Mouse (Mus musculus) common myeloid progenitor, adult 5-6 weeks (primary cell): ENCODE measurements around the gene Pacs2. TPM values are rescaled to one million over a fixed set of nuclear protein-coding genes. Genes with fewer than 3 reads are reported as not detected.

Experiments used
- ATAC-seq: replicated peaks from 2 replicates; pipeline ENCODE4 v1.8.0; 2016; ENCODE audit warnings: low read depth, mild to moderate bottlenecking, moderate TSS enrichment, inconsistent platforms; ENCODE audit not compliant: poor library complexity, severe bottlenecking
- total RNA-seq: library from RNA; stranded (forward); fragments of 200-1000, 187-1606 nt; gene quantifications from 2 replicates; pipeline ENCODE4 v1.2.3, GENCODE M21; 2017

Gene Pacs2
- total RNA-seq, 1 experiment from 2014 or later = 15.9 TPM

- ATAC-seq = peak; percentile 79
These were observed 60.2 kb downstream of the Pacs2 start, which contains the start of gene Tex22 for GRCm38 (mm10) chr12:113074329-113075062. TSS of gene Tex22 (plus strand) at chr12:113074502.

GRCm38 (mm10) chr12:113075063-113075454 lies 60.8 kb downstream of the Pacs2 start:
- peak; percentile 93 for ATAC-seq

DNA sequence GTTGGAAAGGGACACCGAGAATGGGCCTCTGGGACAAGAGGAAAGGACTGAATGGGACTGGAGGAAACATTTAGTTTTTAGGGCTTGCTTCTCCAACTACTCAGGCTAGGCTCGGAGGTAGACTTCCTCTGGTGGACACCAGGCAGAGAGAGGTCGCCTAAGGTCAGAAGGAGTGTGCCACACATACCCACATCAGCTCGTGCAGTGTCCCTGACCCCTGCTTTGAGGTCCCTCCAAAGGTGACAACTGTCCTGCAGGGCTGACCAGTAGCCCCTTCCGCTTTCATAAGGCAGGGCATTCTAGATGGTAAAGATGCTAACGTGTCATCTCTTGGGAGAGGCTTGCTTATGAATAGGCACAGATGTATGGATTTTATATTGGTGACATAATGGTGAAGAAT lies 61.2 kb downstream of the Pacs2 start:
- no peak for ATAC-seq

DNA sequence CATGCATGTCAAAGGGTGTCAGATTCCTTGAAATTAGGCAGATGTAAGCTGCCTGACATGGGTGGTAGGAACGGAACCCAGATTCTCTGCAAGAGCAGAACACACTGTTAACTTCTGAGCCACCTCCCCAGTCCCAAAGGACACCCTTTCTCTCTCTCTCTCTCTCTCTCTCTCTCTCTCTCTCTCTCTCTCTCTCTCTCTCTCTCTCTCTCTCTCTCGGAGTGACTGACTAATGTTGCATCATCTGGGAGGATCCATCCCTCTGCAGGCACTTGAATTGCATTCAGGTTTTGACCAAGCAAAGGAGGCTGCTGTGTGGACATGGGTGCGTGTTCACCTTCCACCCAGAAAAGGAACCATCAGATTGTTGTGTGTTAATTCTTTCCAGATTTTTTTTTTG lies 73.0 kb downstream of the Pacs2 start:
- ATAC-seq = no peak

- ATAC-seq = no peak
These were observed 73.7 kb downstream of the Pacs2 start for GRCm38 (mm10) chr12:113088026-113088425.

- ATAC-seq = no peak
These were observed 74.8 kb downstream of the Pacs2 start for GRCm38 (mm10) chr12:113089107-113089506.

GRCm38 (mm10) chr12:113090053-113090452 lies 75.7 kb downstream of the Pacs2 start:
- ATAC-seq = no peak

DNA sequence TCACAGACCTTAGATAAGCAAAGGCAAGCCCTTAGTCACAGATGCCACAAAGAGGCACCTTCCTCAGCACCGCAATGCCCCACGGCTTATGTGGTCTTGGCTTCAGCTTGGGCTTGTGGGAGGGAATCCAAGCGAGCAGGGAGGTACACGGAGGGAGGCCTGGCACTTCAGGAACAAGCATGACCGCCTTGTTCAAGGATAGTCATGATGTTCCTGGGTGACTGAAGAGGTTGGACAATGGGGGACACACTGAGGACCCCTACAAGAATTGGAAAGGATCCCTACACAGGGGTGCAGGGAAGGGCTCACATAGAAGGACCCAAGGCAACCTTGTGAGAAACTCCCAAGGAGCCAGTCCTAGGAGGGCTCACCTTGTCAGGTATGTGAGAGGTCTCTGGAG lies 82.7 kb downstream of the Pacs2 start:
- no peak for ATAC-seq

DNA sequence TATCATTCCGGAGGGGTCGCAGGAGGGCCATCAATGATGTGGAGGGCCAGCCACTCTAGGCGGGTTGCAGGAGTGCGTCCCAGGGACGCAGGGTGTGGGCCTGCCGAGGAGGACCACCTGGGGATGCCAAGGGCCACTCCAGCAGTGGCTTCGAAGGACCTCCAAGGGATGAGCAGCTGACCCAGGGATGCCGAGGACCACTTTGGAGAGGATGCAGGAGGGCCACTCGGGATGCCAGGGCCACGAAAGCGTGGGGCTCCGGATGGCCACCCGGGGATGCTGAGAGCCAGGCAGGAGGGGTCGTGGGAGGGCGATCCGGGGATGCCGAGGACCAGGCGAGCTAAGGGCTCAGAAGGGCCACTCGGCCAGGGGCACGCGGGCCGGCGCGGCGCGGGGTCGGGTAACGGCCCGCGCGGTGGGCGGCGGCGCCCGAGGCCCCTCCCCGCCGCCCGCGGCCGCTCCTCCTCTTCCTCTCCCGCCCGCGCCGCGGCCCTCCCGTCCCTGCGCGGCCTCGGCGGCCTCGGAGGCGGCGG lies 83.5 kb downstream of the Pacs2 start, which contains the start of gene Mta1:
Mta1 (plus strand) TSS at position 530 of the 533 bp plus-strand sequence.
- peak; percentile 37 for ATAC-seq

GRCm38 (mm10) chr12:113098530-113099151 lies 84.3 kb downstream of the Pacs2 start:
- no peak for ATAC-seq

- ATAC-seq = no peak
These were observed 85.3 kb downstream of the Pacs2 start for GRCm38 (mm10) chr12:113099470-113100237.

DNA sequence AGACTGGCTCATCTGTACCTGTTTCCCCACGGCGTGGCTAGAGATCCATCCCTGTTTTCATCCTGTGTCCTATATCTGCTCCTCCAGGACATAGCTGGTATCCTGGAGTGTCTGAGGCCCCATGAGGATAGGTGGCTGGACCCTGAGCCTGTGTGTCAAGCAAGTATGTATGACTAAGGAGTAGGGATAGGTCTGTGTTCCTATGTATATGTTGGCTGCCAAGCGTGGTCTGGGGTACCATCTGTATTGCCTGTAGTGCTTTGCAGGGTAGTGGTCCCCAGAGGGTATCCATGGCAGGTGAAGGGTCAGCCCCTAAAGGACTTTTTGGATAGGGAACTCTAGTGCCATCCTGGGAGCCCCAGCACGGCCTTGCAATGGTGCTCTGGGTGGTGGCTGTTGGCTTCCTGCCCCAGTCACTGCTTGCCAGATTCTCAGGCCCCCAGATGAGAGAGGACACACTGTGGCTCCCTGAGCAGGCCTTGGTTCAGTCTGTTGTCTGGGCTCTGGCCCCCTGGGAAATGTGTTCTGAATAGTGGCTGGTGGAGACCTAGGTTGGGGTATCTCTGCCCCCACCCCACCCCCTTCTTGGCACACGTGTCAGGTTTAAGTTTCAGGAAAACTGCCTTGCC lies 86.3 kb downstream of the Pacs2 start:
- ATAC-seq = no peak

DNA sequence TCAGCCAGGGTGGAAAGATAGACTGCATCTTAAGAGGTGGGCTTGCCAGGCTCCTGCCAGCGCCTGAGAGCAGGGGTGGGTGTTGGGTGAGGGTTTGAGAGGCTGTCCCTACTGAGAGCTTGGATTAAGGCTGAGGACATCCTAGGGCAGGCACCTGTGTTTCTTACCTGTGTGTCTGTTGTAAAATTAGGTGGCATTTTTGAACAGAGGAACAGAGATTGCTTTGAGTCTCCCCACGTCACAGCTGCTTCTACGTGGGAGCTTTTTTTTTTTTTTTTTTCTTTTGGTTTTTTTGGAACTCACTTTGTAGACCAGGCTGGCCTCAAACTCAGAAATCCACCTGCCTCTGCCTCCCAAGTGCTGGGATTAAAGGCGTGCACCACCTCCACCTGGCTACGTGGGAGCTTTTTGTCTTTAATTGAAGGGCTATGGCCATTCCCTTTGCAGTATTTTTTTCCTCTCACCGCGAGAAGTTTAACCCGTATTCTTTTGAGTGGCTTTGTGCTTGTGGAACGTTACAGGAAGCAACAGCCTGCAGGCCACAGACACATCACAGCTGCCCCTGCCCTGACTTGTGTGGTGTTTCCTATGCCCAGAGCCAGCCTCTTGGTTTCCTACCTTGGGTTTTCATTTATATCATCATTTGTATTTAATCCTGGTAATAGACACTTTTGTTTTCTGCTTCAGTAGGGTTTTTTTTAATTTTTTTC lies 87.1 kb downstream of the Pacs2 start:
- ATAC-seq = no peak

- ATAC-seq = peak; percentile 64
These were observed 88.2 kb downstream of the Pacs2 start for GRCm38 (mm10) chr12:113102461-113102860.

DNA sequence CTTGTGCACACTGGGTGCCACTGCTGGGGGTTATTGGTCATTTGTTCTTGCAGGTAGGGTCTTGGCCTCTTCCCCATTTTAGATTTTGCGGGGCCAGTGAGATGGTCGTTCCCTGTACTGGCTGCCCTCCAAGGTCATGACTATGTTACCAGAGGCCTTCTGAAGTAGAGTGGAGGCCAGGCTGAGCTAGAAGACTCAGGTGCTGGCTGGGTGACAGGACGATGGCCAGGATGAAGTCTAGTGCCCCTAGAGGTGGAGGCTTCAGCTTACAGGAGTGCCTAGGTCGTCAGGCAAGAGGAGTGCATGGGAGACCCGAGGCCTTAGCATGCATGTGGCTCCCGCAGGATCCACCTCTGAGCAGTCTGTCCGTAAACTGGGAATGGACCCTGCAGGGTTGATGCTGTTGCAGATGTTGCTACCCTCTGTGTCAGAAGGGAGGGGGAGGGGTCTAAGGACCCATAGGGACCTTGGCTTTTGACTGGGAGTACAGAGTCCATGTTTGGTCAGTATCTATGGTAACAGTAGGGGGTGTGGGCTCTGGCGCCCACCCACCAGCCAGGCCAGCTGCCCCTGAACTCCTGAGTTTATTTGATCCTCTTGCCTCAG lies 89.6 kb downstream of the Pacs2 start:
- ATAC-seq = peak; percentile 21; the same call in 1 of the 2 replicates

DNA sequence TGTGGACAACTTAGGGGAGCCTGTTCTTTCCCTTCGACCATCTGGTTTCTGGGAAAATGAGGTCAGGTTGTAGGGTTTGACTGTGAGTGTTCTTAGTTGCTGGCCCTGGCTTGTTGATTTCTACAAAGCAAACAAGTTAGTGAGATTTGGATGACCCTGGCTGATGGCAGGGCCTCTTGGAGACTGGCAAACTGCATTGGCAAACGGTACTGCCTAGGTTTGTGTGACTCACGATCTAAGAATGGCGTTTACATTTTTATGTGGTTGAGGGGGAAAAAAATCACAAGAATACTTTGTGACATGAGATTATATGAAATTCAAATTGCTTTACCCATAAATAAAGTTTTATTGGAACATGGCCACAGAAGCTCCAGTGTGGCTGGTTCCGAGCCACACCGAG lies 92.1 kb downstream of the Pacs2 start:
- ATAC-seq = no peak

DNA sequence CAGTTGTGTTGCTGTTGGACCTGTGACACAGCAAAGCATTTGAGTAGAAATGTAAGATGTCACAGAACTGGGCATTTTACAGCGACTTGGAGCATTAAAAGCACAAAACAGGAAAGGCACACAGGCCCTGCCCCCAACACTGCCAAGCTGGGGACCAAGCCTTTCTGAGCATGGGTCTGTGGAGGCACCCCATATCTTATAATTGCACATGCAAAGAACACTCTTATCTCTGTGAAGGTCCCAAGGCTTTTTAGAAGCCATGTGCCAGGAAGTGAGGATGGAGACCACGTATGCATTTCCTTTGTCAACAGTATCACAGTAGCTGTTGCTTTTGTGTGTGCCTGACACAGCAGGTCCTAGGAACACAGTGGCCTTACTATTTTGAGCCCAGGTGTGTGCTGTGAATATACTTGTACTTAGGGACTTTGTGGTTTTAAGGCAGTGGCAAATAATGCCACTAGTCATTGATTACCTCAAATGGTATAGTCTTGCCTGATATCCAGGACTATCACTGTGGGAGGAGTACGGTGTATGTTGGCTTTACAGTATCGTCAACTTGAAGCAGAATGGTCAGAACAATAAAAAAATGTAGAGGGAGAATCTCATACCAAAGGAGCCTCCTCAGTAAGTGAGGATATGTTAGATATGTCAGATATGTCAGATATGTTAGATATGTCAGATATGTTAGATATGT lies 93.3 kb downstream of the Pacs2 start:
- peak; percentile 80 for ATAC-seq

GRCm38 (mm10) chr12:113108528-113109283 lies 94.4 kb downstream of the Pacs2 start:
- ATAC-seq = no peak
